Mouse (Mus musculus) thymus, postnatal 36 days (tissue): ENCODE results near the gene Slitrk5.
"Not testable (repeated sequence)": the region's sequence is repeated elsewhere in the genome, so short reads cannot be mapped to it uniquely, and the experiment has no call there.

Experiments
- DNase-seq, 2 experiments: peaks; one replicate each; pipeline ENCODE4 v3.0.0; 2022; ENCODE audit warnings: mixed read lengths in 2 of 2

The Slitrk5 gene

DNA sequence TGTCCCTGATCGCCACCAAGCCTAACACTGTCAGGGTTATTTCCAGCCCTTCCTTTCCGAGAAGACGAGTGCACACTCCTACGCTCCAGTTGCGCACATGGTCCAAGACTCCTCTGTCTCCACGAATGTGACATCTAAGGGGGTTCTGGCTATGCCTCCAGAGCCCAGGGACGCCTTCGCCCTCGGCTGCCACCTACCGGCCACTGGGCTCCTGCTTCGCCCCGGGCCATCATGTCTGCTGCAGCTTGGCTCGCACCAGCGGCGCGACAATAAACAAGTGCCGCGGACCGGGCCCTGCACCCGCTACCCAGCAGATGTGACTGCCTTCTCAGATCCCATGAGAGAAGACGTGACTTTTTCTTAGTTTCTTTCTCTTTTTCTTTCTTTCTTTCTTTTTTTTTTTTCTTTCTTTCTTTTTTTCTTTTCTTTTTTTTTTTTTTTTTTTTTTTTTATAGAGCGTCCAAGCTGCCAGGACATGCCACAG is at the start of gene Slitrk5:
Gene Slitrk5, plus strand, starts transcription at position 434 of the 484 bp plus-strand sequence.
- DNase-seq, result peak; percentile 21 to 26

GRCm38 (mm10) chr14:111672942-111673341 is 2.0 kb upstream of the Slitrk5 start:
- no peak for DNase-seq

GRCm38 (mm10) chr14:111675211-111676165 is 591 bp downstream of the Slitrk5 start:
- no peak for DNase-seq

- no peak for DNase-seq
These were observed 1.3 kb downstream of the Slitrk5 start for GRCm38 (mm10) chr14:111676166-111676581.

DNA sequence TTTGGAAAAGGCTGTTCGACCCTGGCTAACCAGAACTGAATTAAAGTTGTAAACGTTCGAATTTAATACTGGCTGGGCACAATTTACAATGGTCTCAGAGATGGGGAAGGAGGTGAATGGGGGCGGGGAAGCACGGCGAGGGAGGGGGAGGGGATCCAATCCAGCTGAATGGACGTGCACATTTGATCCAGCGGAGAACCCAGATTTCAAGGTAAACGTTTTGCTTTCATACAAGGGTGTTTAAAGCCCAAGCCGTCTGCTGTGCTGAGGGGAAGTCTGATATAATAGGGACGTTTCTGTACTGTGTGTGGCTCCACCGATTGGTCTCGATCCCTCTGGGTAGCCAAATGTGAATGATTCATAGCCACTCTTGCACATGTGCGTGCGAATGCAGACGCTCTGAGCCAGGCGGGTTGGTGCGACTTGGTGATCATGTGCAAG is 2.0 kb downstream of the Slitrk5 start:
- no peak for DNase-seq

GRCm38 (mm10) chr14:111677361-111678070 is 2.6 kb downstream of the Slitrk5 start:
- DNase-seq, result no peak

- DNase-seq, result no peak
These were observed 5.4 kb downstream of the Slitrk5 start for GRCm38 (mm10) chr14:111680271-111680670.

GRCm38 (mm10) chr14:111681092-111681708 is 6.3 kb downstream of the Slitrk5 start:
- no peak for DNase-seq

- no peak for DNase-seq
These were observed 6.9 kb downstream of the Slitrk5 start for GRCm38 (mm10) chr14:111681773-111682172.

GRCm38 (mm10) chr14:111683543-111683942 is 8.6 kb downstream of the Slitrk5 start:
- no peak for DNase-seq

- not testable (repeated sequence) for DNase-seq
These were observed 15.2 kb downstream of the Slitrk5 start for GRCm38 (mm10) chr14:111690139-111690538.

- DNase-seq, result no peak
These were observed 54.9 kb downstream of the Slitrk5 start for GRCm38 (mm10) chr14:111729833-111730232.
